Mouse (Mus musculus) urinary bladder, adult 18-20 months (tissue): ENCODE measurements around the gene Cdk13.

Experiments used
- DNase-seq, 2 experiments: peaks; one replicate each; pipeline ENCODE4 v3.0.0; 2022; ENCODE audit warnings: low spot score in 2 of 2, mixed read lengths in 2 of 2

Cdk13 gene

GRCm38 (mm10) chr13:17762405-17762804, 42.5 kb downstream of the Cdk13 start:
- no peak for DNase-seq

DNA sequence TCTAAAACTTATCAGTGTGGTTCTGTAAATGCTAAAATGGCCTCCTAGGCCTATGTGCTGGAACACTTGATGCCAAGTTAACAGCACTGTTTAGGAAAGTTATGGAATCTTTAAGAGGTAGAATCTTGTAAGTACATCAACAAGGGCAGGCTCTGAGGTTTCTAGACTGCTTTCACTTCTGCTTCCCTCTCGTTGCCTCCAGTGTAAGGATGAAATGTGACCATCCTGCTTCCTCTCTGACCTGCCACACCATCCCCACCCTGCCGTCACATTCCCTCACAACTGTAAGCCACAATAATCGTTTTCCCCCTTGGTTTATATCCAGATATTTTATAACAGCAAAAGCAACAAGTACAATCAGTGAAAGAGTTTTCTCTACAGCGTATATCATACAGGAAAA, 49.9 kb downstream of the Cdk13 start:
- DNase-seq = no peak

DNA sequence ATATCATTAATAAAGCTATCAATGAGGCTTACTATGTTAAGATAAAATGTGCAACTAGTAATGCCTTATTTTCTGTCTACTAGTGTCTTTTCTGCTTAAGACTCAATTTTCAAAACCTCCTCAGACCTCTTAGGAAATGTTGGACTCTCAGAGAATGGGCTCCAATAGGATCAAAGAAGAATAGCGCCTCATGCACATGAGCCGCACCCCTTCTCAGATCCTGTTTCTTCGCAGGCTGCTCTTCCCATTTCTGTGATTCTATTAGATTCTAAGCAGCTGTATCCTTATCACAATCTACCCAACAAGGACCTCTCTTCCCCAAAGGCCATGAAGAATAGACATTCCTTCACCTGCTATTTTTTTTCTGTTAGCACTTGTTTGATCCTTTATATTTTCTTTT, 76.1 kb downstream of the Cdk13 start:
- no peak for DNase-seq

GRCm38 (mm10) chr13:17727922-17728321, 77.0 kb downstream of the Cdk13 start:
- DNase-seq = no peak

GRCm38 (mm10) chr13:17717357-17717756, 87.5 kb downstream of the Cdk13 start:
- DNase-seq = no peak

- no peak for DNase-seq
These were observed 96.0 kb downstream of the Cdk13 start for GRCm38 (mm10) chr13:17708784-17709311.

DNA sequence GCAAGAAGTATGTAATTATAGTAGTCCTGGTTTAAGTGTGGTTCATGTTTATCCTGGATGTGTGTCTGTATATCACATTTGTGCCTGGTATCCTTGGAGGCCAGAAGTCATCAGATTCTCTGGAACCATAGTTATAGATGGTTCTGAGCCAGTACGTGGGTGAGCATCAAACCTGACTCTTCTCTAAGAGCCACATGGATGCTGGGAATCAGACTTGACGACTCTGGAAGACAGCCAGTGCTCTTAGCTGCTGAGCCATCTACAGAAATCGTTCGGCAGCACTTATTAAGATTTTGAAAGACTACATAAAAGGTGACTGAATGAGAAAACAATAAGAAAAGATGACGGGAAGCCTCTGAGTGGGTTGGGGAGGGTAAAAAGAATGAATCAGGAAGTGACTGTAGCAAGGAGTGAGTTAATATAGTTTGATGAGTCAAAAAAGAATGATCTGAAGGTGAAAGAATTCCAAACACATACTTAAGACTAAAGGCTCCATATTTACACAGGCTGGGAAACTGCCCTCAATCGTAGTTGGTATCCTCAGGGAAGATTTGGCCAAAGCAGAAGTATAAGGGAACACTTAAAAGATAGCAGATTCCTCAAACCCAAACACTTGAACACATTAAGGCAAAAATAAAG, 99.6 kb downstream of the Cdk13 start:
- no peak for DNase-seq

- no peak for DNase-seq
These were observed 102.6 kb downstream of the Cdk13 start for GRCm38 (mm10) chr13:17702311-17702710.

GRCm38 (mm10) chr13:17701322-17701721, 103.6 kb downstream of the Cdk13 start:
- DNase-seq = no peak

- no peak for DNase-seq
These were observed 104.7 kb downstream of the Cdk13 start for GRCm38 (mm10) chr13:17700090-17700715.

- no peak for DNase-seq
These were observed 108.9 kb downstream of the Cdk13 start for GRCm38 (mm10) chr13:17695898-17696580.

GRCm38 (mm10) chr13:17694911-17695699, 109.8 kb downstream of the Cdk13 start, which contains the start of the genes Mplkip and Sugct:
Mplkip (plus strand) TSS chr13:17695192.
Sugct (minus strand) TSS chr13:17695553.
- peak; percentile 100 for DNase-seq

- DNase-seq = peak in 1 of 2 experiments; percentile 71
These were observed 110.5 kb downstream of the Cdk13 start for GRCm38 (mm10) chr13:17694414-17694813.

GRCm38 (mm10) chr13:17693816-17694215, 111.1 kb downstream of the Cdk13 start:
- no peak for DNase-seq

GRCm38 (mm10) chr13:17691436-17691835, 113.5 kb downstream of the Cdk13 start:
- no peak for DNase-seq

DNA sequence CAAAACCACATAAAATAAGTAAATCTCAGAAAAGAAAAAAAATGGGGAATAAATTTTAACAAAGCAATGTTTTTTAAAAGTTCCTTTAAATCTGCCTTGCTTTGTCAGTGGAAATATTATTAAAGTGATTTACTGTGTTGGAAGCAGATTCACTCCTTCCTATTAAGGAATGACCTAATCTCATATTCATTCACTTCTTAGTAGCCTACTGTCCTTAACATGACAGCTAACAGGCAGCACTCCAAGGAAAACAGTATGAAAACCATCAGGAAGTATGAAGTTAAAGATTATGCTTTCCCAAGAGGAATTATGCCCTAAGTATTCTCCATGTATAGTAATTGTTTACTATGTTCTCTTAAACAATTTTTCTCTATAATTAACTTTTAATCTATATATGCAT, 114.2 kb downstream of the Cdk13 start:
- no peak for DNase-seq

- no peak for DNase-seq
These were observed 115.4 kb downstream of the Cdk13 start for GRCm38 (mm10) chr13:17689461-17689860.

DNA sequence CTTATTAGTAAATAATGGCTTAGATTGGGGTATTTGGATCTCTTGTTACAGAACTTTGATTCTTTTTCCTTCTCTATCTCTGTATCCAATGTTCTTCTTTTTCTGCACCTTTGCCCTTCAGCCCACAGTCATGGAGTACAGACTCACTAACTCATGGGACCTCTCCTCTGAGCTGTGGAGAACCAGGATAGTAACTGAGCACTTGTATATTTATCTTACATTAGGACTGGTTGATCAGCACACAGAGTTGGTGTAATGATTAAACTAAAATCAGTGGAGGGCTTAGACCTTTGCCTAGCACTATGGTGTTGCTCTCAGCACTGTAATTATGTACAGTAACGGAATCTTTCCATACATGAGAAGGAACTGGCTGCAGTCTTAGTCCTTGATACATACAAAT, 133.8 kb downstream of the Cdk13 start:
- DNase-seq = no peak

GRCm38 (mm10) chr13:17667380-17667779, 137.5 kb downstream of the Cdk13 start:
- DNase-seq = no peak
